Mouse (Mus musculus) granulocyte monocyte progenitor cell, adult 5-6 weeks (primary cell): ENCODE measurements at regions not wholly inside any gene's neighbourhood (a gene's known extent, or its start where the extent isn't known, plus 50 kb on each side); places are given as distances from the start of the nearest gene placed in this dataset.
"Not testable (repeated sequence)": the region's sequence is repeated elsewhere in the genome, so short reads cannot be mapped to it uniquely, and the experiment has no call there.

Experiments used
- ATAC-seq: replicated peaks from 2 replicates; pipeline ENCODE4 v1.8.0; 2016; ENCODE audit warnings: mild to moderate bottlenecking, moderate TSS enrichment, inconsistent platforms; ENCODE audit not compliant: poor library complexity, severe bottlenecking

DNA sequence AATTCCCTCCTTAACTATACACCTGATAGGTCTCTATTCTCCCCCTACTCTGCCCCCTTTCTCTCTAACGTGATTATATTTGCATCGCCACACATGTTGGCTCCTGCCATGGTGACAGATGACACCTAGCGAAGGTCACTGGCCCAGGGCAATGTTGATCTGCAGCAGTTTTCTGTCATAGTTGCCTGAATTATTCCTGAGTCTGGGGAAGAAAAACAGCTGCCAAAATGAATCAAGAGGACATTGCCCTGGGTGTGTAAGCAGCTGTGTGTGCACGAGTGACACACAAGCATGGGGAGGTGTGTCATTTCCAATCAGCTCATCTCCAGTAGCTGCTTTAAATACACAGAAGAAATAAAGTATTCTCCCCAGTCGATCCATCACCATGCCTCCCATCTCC is 592.5 kb downstream of the Pdcd6ip start:
- ATAC-seq = no peak

GRCm38 (mm10) chr9:113112753-113113152 is 595.3 kb downstream of the Pdcd6ip start:
- ATAC-seq = no peak

DNA sequence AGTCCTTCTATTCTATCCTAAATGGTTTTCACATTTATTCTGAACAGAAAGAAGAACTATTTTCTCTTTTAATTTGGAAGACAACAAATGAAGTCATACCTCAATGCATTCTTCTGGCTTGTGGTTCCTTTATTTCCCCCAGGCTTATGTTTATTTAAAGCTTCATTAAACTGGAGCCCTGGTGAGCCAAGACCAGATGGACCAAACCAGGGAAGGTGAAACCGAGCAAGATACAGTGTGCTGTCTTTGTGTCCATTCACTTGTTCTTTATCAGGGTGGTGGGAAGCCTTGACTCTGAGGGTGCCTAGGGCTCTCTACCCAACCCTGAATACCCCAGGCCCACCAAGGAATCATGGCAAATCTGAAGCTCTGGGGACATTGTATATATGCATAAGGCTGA is 606.3 kb downstream of the Pdcd6ip start:
- ATAC-seq = no peak

DNA sequence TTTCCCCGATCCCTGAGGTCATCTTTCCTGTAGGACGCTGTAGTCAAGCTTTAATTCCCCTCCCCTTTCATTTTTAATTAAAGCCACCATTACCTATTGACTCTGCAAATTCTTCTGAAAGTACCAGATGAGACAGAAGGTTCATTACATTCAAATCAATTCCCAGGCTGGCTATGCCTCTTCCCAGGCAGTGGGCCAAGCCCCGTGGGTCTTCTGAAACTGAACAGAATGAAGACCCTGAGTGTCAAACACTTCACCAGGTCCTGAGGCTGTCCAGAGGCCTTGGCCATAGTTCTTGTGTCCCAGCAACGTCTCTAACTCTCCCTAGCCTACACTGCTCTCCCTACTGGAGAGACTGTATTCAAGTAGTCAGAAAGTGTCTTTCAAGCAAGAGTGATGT is 607.4 kb downstream of the Pdcd6ip start:
- no peak for ATAC-seq

DNA sequence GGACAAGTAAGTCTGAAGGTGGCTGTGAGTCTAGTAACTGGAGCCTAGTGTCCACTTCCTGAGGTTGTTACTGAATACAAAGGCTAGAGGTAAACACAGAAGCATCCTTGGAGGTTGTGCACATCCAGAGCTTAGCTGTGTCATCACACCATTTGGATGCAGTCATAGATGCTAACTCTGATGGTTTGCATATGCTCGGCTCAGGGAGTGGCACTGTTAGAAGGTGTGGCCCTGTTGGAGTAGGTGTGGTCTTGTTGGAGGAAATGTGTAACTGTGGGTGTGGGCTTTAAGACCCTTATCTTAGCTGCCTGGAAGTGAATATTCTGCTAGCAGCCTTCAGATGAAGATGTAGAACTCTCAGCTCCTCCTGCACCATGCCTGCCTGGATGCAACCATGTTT is 612.6 kb downstream of the Pdcd6ip start:
- ATAC-seq = not testable (repeated sequence)

DNA sequence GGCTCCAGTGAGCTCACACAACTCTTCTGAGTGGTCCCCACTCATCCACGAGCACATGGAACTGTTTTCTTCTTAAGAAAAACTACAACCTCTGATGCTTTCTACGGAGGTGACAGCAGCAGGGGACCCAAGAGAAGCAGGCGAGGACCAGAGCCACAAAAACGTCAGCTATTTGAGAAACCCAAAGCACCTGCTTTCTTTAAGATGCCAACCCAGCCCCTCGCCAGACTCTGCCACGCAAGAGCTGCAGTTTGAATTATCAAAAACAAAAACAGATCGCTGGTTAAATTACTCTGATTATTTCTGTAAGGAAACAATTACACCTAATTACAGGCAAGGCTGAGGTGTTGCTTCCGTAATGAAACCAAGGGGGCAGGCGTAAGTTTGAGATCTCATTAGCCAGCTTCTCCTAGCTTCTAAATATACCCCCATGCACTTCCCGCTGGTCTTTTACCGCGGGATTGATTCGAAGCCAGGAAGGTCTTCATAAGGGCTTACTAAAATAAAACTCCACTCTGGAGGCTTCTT is 614.1 kb downstream of the Pdcd6ip start:
- ATAC-seq = no peak

- no peak for ATAC-seq
These were observed 616.2 kb downstream of the Pdcd6ip start for GRCm38 (mm10) chr9:113091881-113092280.

DNA sequence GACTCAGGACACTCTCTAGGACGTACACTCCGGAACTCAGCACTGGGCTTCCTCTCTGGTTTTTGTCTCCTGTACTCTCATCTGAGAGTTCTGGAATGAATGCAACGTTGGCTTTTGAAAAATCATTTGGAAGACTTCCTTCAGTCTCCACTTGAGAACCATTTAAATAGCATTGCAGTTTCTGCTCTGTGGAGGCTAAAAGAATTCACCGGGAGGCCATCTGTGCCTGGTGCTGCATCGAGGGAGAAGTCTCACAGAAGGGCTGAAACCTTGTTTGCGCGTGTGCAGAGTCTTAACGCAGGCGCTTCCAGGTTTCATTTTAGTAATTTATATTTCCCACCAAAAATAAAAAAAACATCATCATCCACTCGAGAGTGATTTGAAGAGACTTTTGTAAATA is 620.3 kb downstream of the Pdcd6ip start:
- ATAC-seq = no peak

DNA sequence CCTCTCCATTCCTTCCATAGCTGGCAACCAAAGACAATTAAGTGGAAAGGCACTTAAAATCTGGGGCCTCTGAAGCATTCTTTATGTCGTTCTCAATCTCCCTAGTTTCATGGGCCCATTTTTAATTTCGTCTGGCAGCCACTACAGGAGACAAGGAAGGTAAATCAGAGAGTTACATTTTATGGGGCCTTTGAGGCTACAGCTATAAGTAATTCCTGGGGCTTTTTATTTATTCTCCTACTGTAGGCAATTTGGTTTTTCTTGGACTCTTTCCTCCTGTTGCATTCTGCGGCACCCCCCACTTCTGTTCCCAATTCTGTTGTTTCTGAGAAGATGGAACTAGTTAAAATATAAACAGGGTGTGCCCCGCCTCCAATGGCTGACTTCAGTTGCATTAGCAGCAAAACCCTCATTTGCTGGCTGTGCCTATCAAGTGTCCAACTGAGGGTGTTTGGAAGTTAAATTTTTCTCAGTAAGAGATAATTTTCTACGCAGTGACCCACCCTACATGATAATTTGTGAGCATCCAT is 622.7 kb downstream of the Pdcd6ip start:
- ATAC-seq = no peak

DNA sequence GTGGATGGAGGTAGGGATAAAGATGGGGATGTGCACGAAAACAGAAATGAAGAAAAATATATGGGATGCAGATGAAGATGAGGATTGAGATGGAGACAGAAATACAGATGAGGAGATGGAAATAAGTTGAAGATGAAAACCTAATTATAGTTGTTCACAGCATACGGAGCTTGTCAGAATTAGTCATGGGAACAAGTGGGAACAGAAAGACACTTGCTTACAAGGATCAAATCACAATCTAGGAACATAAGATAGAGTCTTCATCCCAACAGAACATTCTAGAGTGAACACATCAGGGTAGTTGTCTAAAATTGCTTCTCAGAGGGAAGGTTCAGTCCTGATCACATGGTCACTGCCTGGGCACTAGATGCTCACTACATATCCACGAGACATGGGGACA is 633.2 kb downstream of the Pdcd6ip start:
- no peak for ATAC-seq

DNA sequence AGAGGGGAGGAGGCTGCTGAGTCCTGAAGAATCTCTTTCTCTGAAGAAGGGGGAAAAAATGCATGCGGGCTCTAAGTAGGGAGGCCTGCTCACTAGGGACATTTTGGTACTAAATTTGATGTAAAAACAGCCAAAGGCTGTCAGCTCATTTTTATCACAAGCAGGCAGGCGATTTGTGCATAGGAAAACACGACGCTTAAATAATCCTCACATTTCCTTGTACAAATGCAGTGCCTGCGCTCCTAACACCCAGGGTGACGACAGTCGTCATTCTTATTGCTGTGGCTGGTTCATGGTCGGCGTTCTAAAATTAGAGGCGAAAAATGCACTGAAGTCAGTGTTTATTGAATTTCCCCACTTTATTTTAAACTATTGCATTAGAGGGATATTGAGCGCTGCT is 650.6 kb downstream of the Pdcd6ip start:
- ATAC-seq = no peak

GRCm38 (mm10) chr9:113044556-113045178 is 663.4 kb downstream of the Pdcd6ip start:
- ATAC-seq = no peak

- no peak for ATAC-seq
These were observed 667.2 kb downstream of the Pdcd6ip start for GRCm38 (mm10) chr9:113040885-113041284.

GRCm38 (mm10) chr9:113033996-113034395 is 674.1 kb downstream of the Pdcd6ip start:
- ATAC-seq = no peak

DNA sequence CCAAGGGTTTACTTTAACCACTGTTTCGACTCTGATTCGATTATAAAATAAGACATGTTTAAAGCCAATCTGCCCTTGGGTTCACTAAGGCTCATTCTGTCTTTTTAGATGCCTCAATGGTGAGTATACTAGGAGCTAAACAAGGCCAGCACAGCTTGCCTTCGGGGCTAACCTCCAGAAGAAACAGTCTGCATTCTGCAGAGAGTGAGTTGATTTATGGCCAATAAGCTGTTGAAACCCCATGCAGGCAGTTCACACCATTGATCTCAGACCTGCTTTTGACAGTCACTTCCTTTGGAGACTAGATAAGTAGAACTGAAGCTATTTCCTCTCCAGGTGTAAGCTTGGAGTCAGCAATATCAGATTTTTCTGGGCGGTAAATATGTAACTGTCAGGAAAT is 679.0 kb downstream of the Pdcd6ip start:
- ATAC-seq = no peak

DNA sequence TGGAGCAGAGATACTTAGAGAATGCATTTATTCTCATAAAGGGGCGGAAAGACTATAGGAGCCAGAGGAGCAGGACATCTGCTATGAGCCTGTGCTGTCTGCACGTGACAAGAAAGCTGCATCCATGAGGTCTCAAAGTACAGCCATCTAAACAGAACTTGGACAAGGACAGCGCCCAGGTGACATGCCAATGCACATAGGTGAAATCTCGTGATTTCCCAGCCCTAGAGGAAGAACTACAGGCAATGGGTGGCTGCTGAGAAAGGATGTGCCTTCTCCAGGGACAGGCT is 681.2 kb downstream of the Pdcd6ip start:
- no peak; the same call in 1 of the 2 replicates for ATAC-seq

GRCm38 (mm10) chr9:113026096-113026903 is 681.8 kb downstream of the Pdcd6ip start:
- peak; percentile 83 for ATAC-seq

DNA sequence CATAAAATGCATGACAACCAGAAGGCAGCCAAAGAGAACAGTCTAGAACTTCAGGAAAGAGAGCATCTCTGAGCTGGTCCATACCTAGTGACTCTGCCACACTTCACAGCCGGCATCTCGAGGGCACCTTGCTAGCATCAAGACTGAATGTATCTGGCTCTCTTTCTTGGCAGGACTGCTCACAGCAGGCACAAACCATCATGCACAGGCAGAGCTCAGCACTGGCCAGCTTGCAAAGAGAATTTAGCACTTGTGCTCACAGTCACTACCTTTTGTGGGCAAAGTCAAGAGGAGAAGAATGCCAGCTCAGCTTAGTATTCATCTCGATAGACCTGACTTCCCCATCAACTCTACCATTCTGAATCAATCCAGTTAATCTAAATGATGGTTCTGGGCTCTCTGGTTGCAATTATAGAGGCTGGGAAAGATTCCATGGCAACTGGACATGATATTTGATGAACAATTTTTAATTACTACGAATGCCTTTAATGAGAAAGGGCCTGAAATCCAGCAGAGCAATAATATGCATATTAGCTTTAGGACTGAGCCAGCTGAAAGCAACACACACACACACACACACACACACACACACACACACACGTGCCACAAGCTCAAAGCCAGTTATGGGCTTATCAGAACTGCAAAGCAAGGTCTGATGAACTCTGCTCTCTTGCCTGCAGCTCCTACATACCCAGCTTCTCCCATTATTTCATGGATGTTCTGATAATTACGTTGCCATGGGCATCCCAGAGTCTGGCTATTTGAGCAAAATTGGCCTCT is 686.0 kb downstream of the Pdcd6ip start:
- no peak for ATAC-seq

DNA sequence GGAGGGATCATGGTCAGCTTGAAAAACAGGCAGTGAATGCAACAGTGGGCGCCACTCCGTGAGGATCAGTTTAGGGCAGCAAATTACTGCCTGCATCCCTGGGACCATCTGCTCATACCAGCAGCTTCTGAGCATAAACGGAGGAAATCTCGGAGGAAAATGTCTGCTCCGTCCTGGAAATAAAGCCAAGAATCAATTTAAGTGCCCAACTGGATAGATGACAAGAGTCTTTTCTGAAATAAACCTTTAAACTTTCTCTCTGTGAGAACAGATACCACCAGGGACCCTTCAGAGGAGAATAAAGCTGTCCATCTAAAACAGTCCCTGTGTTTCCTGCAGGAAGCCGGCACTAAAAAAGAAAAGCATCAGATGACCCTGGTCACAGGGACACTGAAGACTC is 688.5 kb downstream of the Pdcd6ip start:
- no peak for ATAC-seq

DNA sequence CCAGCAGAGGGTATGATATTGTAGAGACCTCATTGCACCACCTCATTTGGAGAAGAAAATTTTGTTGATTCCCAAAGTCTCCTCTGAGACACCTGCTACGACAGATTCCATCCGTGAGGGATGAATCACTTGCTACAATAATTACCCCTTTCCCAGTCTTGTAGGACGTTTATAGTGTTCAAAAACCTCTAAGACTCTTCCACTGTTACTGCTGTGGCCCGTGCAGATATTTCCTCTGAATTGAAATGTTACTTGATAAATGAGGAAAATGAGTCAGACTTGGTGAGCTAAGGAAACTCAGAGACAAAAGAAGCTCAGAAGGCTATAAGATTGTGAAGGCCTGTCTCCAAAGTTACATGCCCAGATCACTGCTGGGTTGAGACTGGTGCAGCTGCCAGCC is 700.0 kb downstream of the Pdcd6ip start:
- no peak for ATAC-seq

- ATAC-seq = peak; percentile 44
These were observed 711.9 kb downstream of the Pdcd6ip start for GRCm38 (mm10) chr9:112996204-112996603.
